29 mouse cellular contexts compared by ENCODE assay signal in the genomic region with DNA sequence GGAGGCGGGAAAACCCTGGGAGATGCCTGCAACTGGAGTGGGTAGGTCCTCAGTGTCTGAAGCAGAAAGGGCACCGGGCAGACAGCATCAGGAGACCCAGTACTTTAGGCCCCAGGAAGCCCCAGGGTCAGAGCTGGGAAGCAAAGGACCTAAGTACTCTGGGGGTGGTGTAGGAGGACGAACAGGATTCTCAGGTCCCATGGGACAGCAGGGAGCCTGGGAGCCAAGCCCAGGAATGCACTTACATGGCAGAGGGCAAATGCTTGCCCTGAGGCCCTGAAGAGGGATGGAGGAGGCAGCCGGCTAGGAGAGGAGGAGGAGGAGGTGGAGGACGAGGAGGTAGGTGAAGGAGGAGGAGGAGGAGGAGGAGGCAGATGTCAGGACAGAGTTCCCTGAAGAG. TPM values are rescaled to one million over a fixed set of nuclear protein-coding genes. Genes with fewer than 3 reads are reported as not detected.
DNase-seq lines count a peak whose midpoint lies in the region; ATAC-seq and TF ChIP-seq lines count a peak whose summit lies in the region.
"Had no signal": no experiment of that assay in that cellular context is flagged by ENCODE, and none has a peak within 500 bp of the region (broad histone marks: within the 10 kb centered on the region; RNA-seq: fewer than 3 reads in every experiment).

No protein-coding gene starts in this region.

- H3K79me3 ChIP-seq in C2C12 (ENCODE audit: low read depth), result no peaks in the 10 kb centered on the region

- H3K27ac ChIP-seq in lung, embryonic 15.5 days, result peak overlapping the region; percentile 26; the same call in 1 of the 2 replicates
- no peak overlapping the region for H3K27ac ChIP-seq in embryonic facial prominence, embryonic 11.5 days (replicated peaks; ENCODE audit: low read depth, low read length)
- H3K27ac ChIP-seq: heart, embryonic 13.5 days; hindbrain, embryonic 13.5 days; neural tube, embryonic 15.5 days had no signal

- H3K9me3 ChIP-seq in lung, embryonic 15.5 days, result no peaks in the 10 kb centered on the region
- no peaks in the 10 kb centered on the region for H3K9me3 ChIP-seq in embryonic facial prominence, embryonic 11.5 days (replicated peaks; ENCODE audit: control insufficient read depth, low read length)
- H3K9me3 ChIP-seq: G1E; heart, embryonic 13.5 days; hindbrain, embryonic 13.5 days; neural tube, embryonic 15.5 days had no signal

- intact Hi-C loops in left cerebral cortex, postnatal 25 days (cut with DNase I), result no loop called here

- H3K79me2 ChIP-seq in C2C12 (ENCODE audit: control insufficient read depth, insufficient read depth), result no peaks in the 10 kb centered on the region

- H3K27me3 ChIP-seq in lung, embryonic 15.5 days, result peaks cover 21% of the 10 kb centered on the region
- H3K27me3 ChIP-seq in C2C12 (ENCODE audit: control insufficient read depth, insufficient read depth, insufficient read length), result no peaks in the 10 kb centered on the region
- peaks cover 11% of the 10 kb centered on the region; the same call in 1 of the 2 replicates for H3K27me3 ChIP-seq in embryonic facial prominence, embryonic 11.5 days (ENCODE audit: control insufficient read depth, insufficient read depth, low read length)

- no peaks in the 10 kb centered on the region for H3K36me3 ChIP-seq in lung, embryonic 15.5 days
- no peaks in the 10 kb centered on the region for H3K36me3 ChIP-seq in C2C12 (ENCODE audit: control insufficient read depth, insufficient read depth)
- no peaks in the 10 kb centered on the region for H3K36me3 ChIP-seq in embryonic facial prominence, embryonic 11.5 days (replicated peaks; ENCODE audit: control insufficient read depth, insufficient read depth, low read depth, low read length)
- H3K36me3 ChIP-seq: G1E; heart, embryonic 13.5 days; hindbrain, embryonic 13.5 days; neural tube, embryonic 15.5 days had no signal

- no peak for ATAC-seq in lung, embryonic 15.5 days (ENCODE audit: borderline replicate concordance, extremely low read depth, low FRiP score, low TSS enrichment)
- no peak for ATAC-seq in embryonic facial prominence, embryonic 11.5 days (replicated peaks; ENCODE audit: insufficient number of reproducible peaks, low FRiP score, low TSS enrichment, low read depth)
- ATAC-seq: forebrain, embryonic 16.5 days; inflammation-experienced regulatory T-cells, adult 6 months had no signal

- H3K4me3 ChIP-seq in lung, embryonic 15.5 days, result no peak overlapping the region
- no peak overlapping the region for H3K4me3 ChIP-seq in C2C12 (ENCODE audit: insufficient read depth, poor library complexity, severe bottlenecking)
- H3K4me3 ChIP-seq in embryonic facial prominence, embryonic 11.5 days (ENCODE audit: low read depth, low read length), result no peak overlapping the region
- H3K4me3 ChIP-seq: heart, embryonic 13.5 days; hindbrain, embryonic 13.5 days; neural tube, embryonic 15.5 days had no signal

- H3K4me2 ChIP-seq in lung, embryonic 15.5 days, result no peak overlapping the region
- 0 out of 2 replicates have a peak overlapping the region, but pooled peaks have one; percentile 2 for H3K4me2 ChIP-seq in embryonic facial prominence, embryonic 11.5 days (ENCODE audit: low read depth, low read length)
- H3K4me2 ChIP-seq: heart, embryonic 13.5 days; hindbrain, embryonic 13.5 days; neural tube, embryonic 15.5 days had no signal

- TF ChIP-seq CTCF in C2C12 (IDR thresholded peaks at IDR 0.05; ENCODE audit: control insufficient read depth, insufficient read depth, insufficient read length), result no peak

- no peak overlapping the region for H3K9ac ChIP-seq in lung, embryonic 15.5 days
- H3K9ac ChIP-seq in embryonic facial prominence, embryonic 11.5 days (replicated peaks; ENCODE audit: low read length), result peak overlapping the region; percentile 22; the same call in 1 of the 2 replicates
- H3K9ac ChIP-seq: heart, embryonic 13.5 days; hindbrain, embryonic 13.5 days; neural tube, embryonic 15.5 days had no signal

- WGBS in lung, embryonic 15.5 days, result 23% methylated on average over 5 of the region's 5 CpGs
- WGBS in embryonic facial prominence, embryonic 11.5 days, result 13% methylated on average over 5 of the region's 5 CpGs

- DNase-seq in embryo, embryonic 10 days (ENCODE audit: low spot score), result peak; percentile 44
- DNase-seq in embryo, embryonic 11 days, result no peak
- no peak for DNase-seq in lung, postnatal 36 days
- DNase-seq in embryonic facial prominence, embryonic 11.5 days (ENCODE audit: low spot score), result no peak
- no peak for DNase-seq in yolk sac, embryonic 10.5 days (ENCODE audit: low spot score)
- no peak for DNase-seq in left cerebral cortex, postnatal 25 days (ENCODE audit: low spot score in 2 of 2)
- DNase-seq: adrenal gland, postnatal 14 days; cerebellum, adult 2 months; cerebellum, postnatal 25 days; gastrocnemius, postnatal 14 days; heart, adult 18-20 months; kidney, adult 2 months; kidney, postnatal 25 days; left cerebral cortex, postnatal 4 days; lung, postnatal 14 days; midbrain, embryonic 14.5 days; right cerebral cortex, adult 18-20 months; right cerebral cortex, postnatal 4 days; thymus, adult 2 months had no signal

- H3K4me1 ChIP-seq in lung, embryonic 15.5 days, result peaks cover 47% of the 10 kb centered on the region
- H3K4me1 ChIP-seq in embryonic facial prominence, embryonic 11.5 days (ENCODE audit: control insufficient read depth, insufficient read depth, low read length), result peaks cover 3% of the 10 kb centered on the region; the same call in 1 of the 2 replicates

- H3ac ChIP-seq in C2C12 (ENCODE audit: control insufficient read depth, insufficient read length, low read depth), result peak overlapping the region; percentile 7

TF ChIP-seq in C2C12, 6 proteins besides CTCF, POLR2A, EP300 and RAD21:
- no peak for TF ChIP-seq CEBPB (IDR thresholded peaks at IDR 0.05; ENCODE audit: low read depth)
- TF ChIP-seq MYOG (IDR thresholded peaks at IDR 0.05; ENCODE audit: control insufficient read depth, extremely low read depth, insufficient read length), result no peak
- TF ChIP-seq FOSL1 (IDR thresholded peaks at IDR 0.05; ENCODE audit: insufficient read depth, low read length, poor library complexity, severe bottlenecking), result no peak
- no peak for TF ChIP-seq MYOD1 (IDR thresholded peaks at IDR 0.05; ENCODE audit: control insufficient read depth, insufficient read length, low read depth)
- TF ChIP-seq MAX (IDR thresholded peaks at IDR 0.05), result no peak
- no peak for TF ChIP-seq USF1 (IDR thresholded peaks at IDR 0.05; ENCODE audit: low read depth)
TF ChIP-seq in C2C12: peak in this region for 0.

RNA-seq across cellular contexts. Expression of gene Sp2, which starts 12.3 kb away (rescaled TPM):
- 15.7 and 17.9 TPM in 2 replicates for polyA plus RNA-seq in lung, embryonic 15.5 days (2015; fragmentation: Nextera tagmentation; extraction: Ambion mirVana)
- 13.9 TPM for polyA plus RNA-seq in C2C12 (2012; fragmentation: generic; extraction: Trizol)
- 15.8 and 18.3 TPM in 2 replicates for polyA plus RNA-seq in embryonic facial prominence, embryonic 11.5 days (2014; fragmentation: Nextera tagmentation; extraction: Ambion mirVana)
- total RNA-seq in left cerebral cortex, postnatal 25 days (2021), result 10 to 100 TPM; 12.8 to 13.5 TPM

RNA-seq across cellular contexts. Expression of gene Sp6, which starts 18.2 kb away (rescaled TPM):
- polyA plus RNA-seq in lung, embryonic 15.5 days (2015; fragmentation: Nextera tagmentation; extraction: Ambion mirVana), result 0.72 and 0.98 TPM in 2 replicates
- 5.5 TPM for polyA plus RNA-seq in C2C12 (2012; fragmentation: generic; extraction: Trizol)
- polyA plus RNA-seq in embryonic facial prominence, embryonic 11.5 days (2014; fragmentation: Nextera tagmentation; extraction: Ambion mirVana), result 0.29 and 0.45 TPM in 2 replicates
- total RNA-seq in left cerebral cortex, postnatal 25 days (2021), result 1 to 10 TPM; 2.1 to 2.2 TPM
- polyA plus RNA-seq: G1E; liver, embryonic 16.5 days; midbrain, embryonic 14.5 days had no signal

RNA-seq across cellular contexts. Expression of gene Scrn2, which starts 34.7 kb away (rescaled TPM):
- 31.2 and 31.9 TPM in 2 replicates for polyA plus RNA-seq in lung, embryonic 15.5 days (2015; fragmentation: Nextera tagmentation; extraction: Ambion mirVana)
- 21.1 TPM for polyA plus RNA-seq in C2C12 (2012; fragmentation: generic; extraction: Trizol)
- polyA plus RNA-seq in embryonic facial prominence, embryonic 11.5 days (2014; fragmentation: Nextera tagmentation; extraction: Ambion mirVana), result 20.4 and 26.0 TPM in 2 replicates
- total RNA-seq in left cerebral cortex, postnatal 25 days (2021), result 1 to 10 TPM; 3.6 to 3.7 TPM

RNA-seq across cellular contexts. Expression of gene Lrrc46, which starts 46.2 kb away (rescaled TPM):
- 3.7 and 5.9 TPM in 2 replicates for polyA plus RNA-seq in lung, embryonic 15.5 days (2015; fragmentation: Nextera tagmentation; extraction: Ambion mirVana)
- 1.0 TPM for polyA plus RNA-seq in C2C12 (2012; fragmentation: generic; extraction: Trizol)
- 1.1 and 1.3 TPM in 2 replicates for polyA plus RNA-seq in embryonic facial prominence, embryonic 11.5 days (2014; fragmentation: Nextera tagmentation; extraction: Ambion mirVana)
- total RNA-seq in left cerebral cortex, postnatal 25 days (2021), result under 1 TPM; 0.66 to 0.71 TPM
- total RNA-seq: gastrocnemius, postnatal 14 days had no signal
- polyA plus RNA-seq: inflammation-experienced regulatory T-cells, adult 6 months; stomach, embryonic 14.5 days had no signal

RNA-seq across cellular contexts. Expression of gene Mrpl10, which starts 46.3 kb away (rescaled TPM):
- 79.4 and 85.2 TPM in 2 replicates for polyA plus RNA-seq in lung, embryonic 15.5 days (2015; fragmentation: Nextera tagmentation; extraction: Ambion mirVana)
- polyA plus RNA-seq in C2C12 (2012; fragmentation: generic; extraction: Trizol), result 77.5 TPM
- 85.7 and 91.2 TPM in 2 replicates for polyA plus RNA-seq in embryonic facial prominence, embryonic 11.5 days (2014; fragmentation: Nextera tagmentation; extraction: Ambion mirVana)
- total RNA-seq in left cerebral cortex, postnatal 25 days (2021), result 10 to 100 TPM; 67.9 to 68.8 TPM
